In genomic region chr12:84771981-84772520, GRCm38 (mm10) we compare ENCODE assay signal across 8 mouse cellular contexts. TPM values are rescaled to one million over a fixed set of nuclear protein-coding genes. Genes with fewer than 3 reads are reported as not detected.
DNase-seq lines count a peak whose midpoint lies in the region; ATAC-seq lines count a peak whose summit lies in the region.

No protein-coding gene starts in this region.

- H3K4me3 ChIP-seq in heart, embryonic 16.5 days (ENCODE audit: low read length) = peak overlapping the region; percentile 88
- peak overlapping the region; percentile 74 for H3K4me3 ChIP-seq in hindbrain, embryonic 13.5 days
- peak overlapping the region; percentile 55 for H3K4me3 ChIP-seq in midbrain, embryonic 16.5 days (ENCODE audit: low read depth, low read length)

- no peaks in the 10 kb centered on the region for H3K27me3 ChIP-seq in heart, embryonic 16.5 days (ENCODE audit: control insufficient read depth, insufficient read depth, low read length)
- no peaks in the 10 kb centered on the region for H3K27me3 ChIP-seq in hindbrain, embryonic 13.5 days
- no peaks in the 10 kb centered on the region for H3K27me3 ChIP-seq in midbrain, embryonic 16.5 days (ENCODE audit: control insufficient read depth, insufficient read depth, low read depth, low read length)

- H3K9ac ChIP-seq in heart, embryonic 16.5 days (ENCODE audit: low read length) = peak overlapping the region; percentile 92
- peak overlapping the region; percentile 80 for H3K9ac ChIP-seq in hindbrain, embryonic 13.5 days
- peak overlapping the region; percentile 75 for H3K9ac ChIP-seq in midbrain, embryonic 16.5 days (ENCODE audit: low read depth, low read length)

- WGBS in heart, embryonic 16.5 days = 5% methylated on average over 10 of the region's 10 CpGs
- WGBS in hindbrain, embryonic 13.5 days = 3% methylated on average over 10 of the region's 10 CpGs
- under 1% methylated on average over 10 of the region's 10 CpGs for WGBS in midbrain, embryonic 16.5 days

- no peaks in the 10 kb centered on the region for H3K9me3 ChIP-seq in heart, embryonic 16.5 days (replicated peaks; ENCODE audit: control insufficient read depth, low read length)
- H3K9me3 ChIP-seq in hindbrain, embryonic 13.5 days = no peaks in the 10 kb centered on the region
- no peaks in the 10 kb centered on the region for H3K9me3 ChIP-seq in midbrain, embryonic 16.5 days (replicated peaks; ENCODE audit: control insufficient read depth, low read length, poor library complexity, severe bottlenecking)

- H3K4me2 ChIP-seq in heart, embryonic 16.5 days (ENCODE audit: low read depth, low read length) = peak overlapping the region; percentile 86
- peak overlapping the region; percentile 73 for H3K4me2 ChIP-seq in hindbrain, embryonic 13.5 days
- peak overlapping the region; percentile 80 for H3K4me2 ChIP-seq in midbrain, embryonic 16.5 days (ENCODE audit: low read length)

- peaks cover 4% of the 10 kb centered on the region; the same call in 1 of the 2 replicates for H3K36me3 ChIP-seq in heart, embryonic 16.5 days (ENCODE audit: control insufficient read depth, insufficient read depth)
- peaks cover 8% of the 10 kb centered on the region; the same call in 1 of the 2 replicates for H3K36me3 ChIP-seq in hindbrain, embryonic 13.5 days
- no peaks in the 10 kb centered on the region for H3K36me3 ChIP-seq in midbrain, embryonic 16.5 days (ENCODE audit: control insufficient read depth, insufficient read depth, low read length)

- DNase-seq in heart, adult 11 months = no peak
- peak; percentile 56 for DNase-seq in adipocyte (ENCODE audit: low spot score)
- DNase-seq in natural killer cell, adult 2 months (ENCODE audit: low spot score in 2 of 2) = no peak
- DNase-seq in spleen, postnatal 4 days (ENCODE audit: low spot score in 2 of 2) = no peak
- DNase-seq in left cerebral cortex, adult 9 months (ENCODE audit: low spot score in 2 of 2) = no peak

- peak overlapping the region; percentile 97 for H3K27ac ChIP-seq in heart, embryonic 16.5 days (ENCODE audit: low read length)
- peak overlapping the region; percentile 90 for H3K27ac ChIP-seq in hindbrain, embryonic 13.5 days
- peak overlapping the region; percentile 83 for H3K27ac ChIP-seq in midbrain, embryonic 16.5 days (ENCODE audit: low read length)

- ATAC-seq in heart, embryonic 16.5 days (replicated peaks; ENCODE audit: extremely low read depth, insufficient read depth, low FRiP score) = no peak
- ATAC-seq in hindbrain, embryonic 13.5 days (ENCODE audit: low FRiP score) = no peak
- no peak for ATAC-seq in midbrain, embryonic 16.5 days

- H3K4me1 ChIP-seq in heart, embryonic 16.5 days (ENCODE audit: control insufficient read depth, insufficient read depth, low read length) = peaks cover 19% of the 10 kb centered on the region
- H3K4me1 ChIP-seq in hindbrain, embryonic 13.5 days (replicated peaks) = peaks cover 49% of the 10 kb centered on the region
- peaks cover 21% of the 10 kb centered on the region for H3K4me1 ChIP-seq in midbrain, embryonic 16.5 days (ENCODE audit: control insufficient read depth, insufficient read depth, low read length)

RNA-seq across cellular contexts. Expression of gene Npc2, which starts 0.9 kb away (rescaled TPM):
- 52.8 and 59.4 TPM in 2 replicates for polyA plus RNA-seq in heart, embryonic 16.5 days (2015; fragmentation: Nextera tagmentation; extraction: Ambion mirVana)
- 80.8 and 82.3 TPM in 2 replicates for polyA plus RNA-seq in hindbrain, embryonic 13.5 days (2015; fragmentation: Nextera tagmentation; extraction: Ambion mirVana)
- 53.0 and 54.8 TPM in 2 replicates for polyA plus RNA-seq in midbrain, embryonic 16.5 days (2015; fragmentation: Nextera tagmentation; extraction: Ambion mirVana)

RNA-seq across cellular contexts. Expression of gene Isca2, which starts 1.0 kb away (rescaled TPM):
- 157 and 160 TPM in 2 replicates for polyA plus RNA-seq in heart, embryonic 16.5 days (2015; fragmentation: Nextera tagmentation; extraction: Ambion mirVana)
- polyA plus RNA-seq in hindbrain, embryonic 13.5 days (2015; fragmentation: Nextera tagmentation; extraction: Ambion mirVana) = 154 and 158 TPM in 2 replicates
- 131 and 137 TPM in 2 replicates for polyA plus RNA-seq in midbrain, embryonic 16.5 days (2015; fragmentation: Nextera tagmentation; extraction: Ambion mirVana)
